Mouse (Mus musculus) stomach, postnatal 0 days (tissue): ENCODE results near the gene Ccdc184. TPM values are rescaled to one million over a fixed set of nuclear protein-coding genes. Genes with fewer than 3 reads are reported as not detected.

Experiments
- ATAC-seq: fragments of 200-750 bp; cut with Nextera tagmentation; 2 replicates; pipeline ENCODE4 v1.8.0; 2017; ENCODE audit not compliant: low FRiP score, low TSS enrichment
- DNase-seq: peaks from one replicate; pipeline ENCODE4 v3.0.0-alpha.2; 2016; ENCODE audit warnings: low spot score
- H3K27ac ChIP-seq: fragments of 300-500 bp; sonication (generic); replicated peaks from 2 replicates; pipeline ENCODE4 v1.5.1; 2014; ENCODE audit warnings: mild to moderate bottlenecking, control low read depth
- H3K27me3 ChIP-seq: fragments of 300-500 bp; sonication (generic); 2 replicates; pipeline ENCODE4 v1.6.1; 2014; ENCODE audit warnings: low read length; ENCODE audit not compliant: control insufficient read depth, insufficient read depth
- H3K36me3 ChIP-seq: fragments of 300-500 bp; sonication (generic); 2 replicates; pipeline ENCODE4 v1.6.1; 2014; ENCODE audit warnings: low read length, mixed read lengths; ENCODE audit not compliant: control insufficient read depth, insufficient read depth
- H3K4me1 ChIP-seq: fragments of 300-500 bp; sonication (generic); replicated peaks from 2 replicates; pipeline ENCODE4 v1.6.1; 2014; ENCODE audit warnings: antibody characterized with exemption; ENCODE audit not compliant: control insufficient read depth, insufficient read depth
- H3K4me2 ChIP-seq: fragments of 300-500 bp; sonication (generic); replicated peaks from 2 replicates; pipeline ENCODE4 v1.6.1; 2014; ENCODE audit warnings: low read depth, mild to moderate bottlenecking, control low read depth, moderate library complexity
- H3K4me3 ChIP-seq: fragments of 300-500 bp; sonication (generic); 2 replicates; pipeline ENCODE4 v1.5.1; 2014; ENCODE audit warnings: low read depth, low read length, control low read depth
- H3K9ac ChIP-seq: fragments of 300-500 bp; sonication (generic); 2 replicates; pipeline ENCODE4 v1.6.1; 2014; ENCODE audit warnings: mild to moderate bottlenecking, low read length, control low read depth, mixed read lengths
- H3K9me3 ChIP-seq: fragments of 300-500 bp; sonication (generic); 2 replicates; pipeline ENCODE4 v1.6.1; 2016; ENCODE audit warnings: low read length; ENCODE audit not compliant: control insufficient read depth
- CTCF ChIP-seq: IDR thresholded peaks from 2 replicates; pipeline ENCODE4 v1.5.1; 2016; ENCODE audit warnings: antibody characterized with exemption, low read depth, mild to moderate bottlenecking, moderate library complexity
- EP300 ChIP-seq: optimal IDR thresholded peaks from 2 replicates; pipeline ENCODE3; 2016; ENCODE audit warnings: antibody characterized with exemption
- WGBS: fragments of 180-500 bp; shearing (Covaris S2); extraction: QIAGEN DNeasy Blood & Tissue Kit; methylation state at CpG from one replicate; pipeline ENCODE4 v1.1.7; 2014; 5-methylcytosine and 5-hydroxymethylcytosine counted together
- polyA plus RNA-seq: library from polyadenylated mRNA; unstranded; fragments of >200 nt; fragmentation: Nextera tagmentation; extraction: Ambion mirVana; gene quantifications from 2 replicates; pipeline ENCODE4 v1.2.1, GENCODE M21; 2015

Gene Ccdc184
- polyA plus RNA-seq, 1 experiment from 2014 or later: 0.95 TPM

DNA sequence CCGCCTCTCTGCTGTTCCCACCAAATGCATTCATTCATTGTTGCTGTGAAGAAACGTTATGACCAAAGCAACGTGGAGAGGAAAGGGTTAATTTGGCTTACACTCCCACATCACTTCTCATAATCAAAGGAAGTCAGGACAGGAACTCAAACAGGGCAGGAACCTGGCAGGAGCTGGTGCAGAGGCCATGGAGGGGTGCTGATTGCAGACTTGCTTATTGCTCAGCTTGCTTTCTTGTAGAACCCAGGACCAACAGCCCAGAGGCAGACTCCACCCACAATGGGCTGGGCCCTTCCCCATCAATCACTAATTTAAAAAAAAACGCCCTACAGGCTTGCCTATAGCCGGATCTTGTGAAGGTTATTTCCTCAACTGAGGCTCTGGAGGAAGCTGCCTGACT, 47.2 kb downstream of the Ccdc184 start:
- WGBS: 59% methylated on average over 5 of the region's 5 CpGs
- no peak for TF ChIP-seq EP300
- TF ChIP-seq CTCF: no peak

More for the DNA sequence above, 47.2 kb downstream of the Ccdc184 start:
- Histone ChIP-seq H3K36me3 (no peaks in the 10 kb centered on the region), H3K4me1 (no peaks in the 10 kb centered on the region), H3K4me3 (no peak overlapping the region), H3K4me2 (no peak overlapping the region), H3K27me3 (no peaks in the 10 kb centered on the region; the same call in 1 of the 2 replicates), H3K9ac (no peak overlapping the region), H3K27ac (no peak overlapping the region), H3K9me3 (no peaks in the 10 kb centered on the region)
- ATAC-seq (no peak), DNase-seq (no peak)

Other genes with a start within 250 kb of the Ccdc184 start
- gene Tmem106c, start 203.0 kb upstream of the Ccdc184 start, polyA plus RNA-seq: 33.1 and 39.8 TPM in 2 replicates
- 0.05 and 0.21 TPM in 2 replicates for gene Col2a1, start 162.5 kb upstream of the Ccdc184 start, polyA plus RNA-seq
- gene Pfkm, start 74.6 kb upstream of the Ccdc184 start, polyA plus RNA-seq: 15.5 and 16.7 TPM in 2 replicates
- 10.0 and 10.8 TPM in 2 replicates for gene Senp1, start 73.4 kb upstream of the Ccdc184 start, polyA plus RNA-seq
- gene Asb8, start 1.5 kb upstream of the Ccdc184 start, polyA plus RNA-seq: 31.3 and 31.9 TPM in 2 replicates
- not detected in 2 replicates for gene Olfr288, start 28.4 kb downstream of the Ccdc184 start, polyA plus RNA-seq
- gene Gm44579, start 53.8 kb downstream of the Ccdc184 start, polyA plus RNA-seq: not detected in 2 replicates
- not detected in 2 replicates for gene Olfr287, start 53.9 kb downstream of the Ccdc184 start, polyA plus RNA-seq
- gene Olfr286, start 67.3 kb downstream of the Ccdc184 start, polyA plus RNA-seq: not detected in 2 replicates
- not detected in 2 replicates for gene H1fnt, start 90.1 kb downstream of the Ccdc184 start, polyA plus RNA-seq
- gene Zfp641, start 129.0 kb downstream of the Ccdc184 start, polyA plus RNA-seq: 0.22 and 0.30 TPM in 2 replicates
- gene Olfr285, start 150.2 kb downstream of the Ccdc184 start, polyA plus RNA-seq: not detected in 2 replicates
- not detected in 2 replicates for gene Olfr284, start 173.8 kb downstream of the Ccdc184 start, polyA plus RNA-seq
- gene Olfr283, start 213.8 kb downstream of the Ccdc184 start, polyA plus RNA-seq: not detected in 2 replicates